Mouse (Mus musculus): Measurements from ENCODE around the gene Pdlim4.

DNA sequence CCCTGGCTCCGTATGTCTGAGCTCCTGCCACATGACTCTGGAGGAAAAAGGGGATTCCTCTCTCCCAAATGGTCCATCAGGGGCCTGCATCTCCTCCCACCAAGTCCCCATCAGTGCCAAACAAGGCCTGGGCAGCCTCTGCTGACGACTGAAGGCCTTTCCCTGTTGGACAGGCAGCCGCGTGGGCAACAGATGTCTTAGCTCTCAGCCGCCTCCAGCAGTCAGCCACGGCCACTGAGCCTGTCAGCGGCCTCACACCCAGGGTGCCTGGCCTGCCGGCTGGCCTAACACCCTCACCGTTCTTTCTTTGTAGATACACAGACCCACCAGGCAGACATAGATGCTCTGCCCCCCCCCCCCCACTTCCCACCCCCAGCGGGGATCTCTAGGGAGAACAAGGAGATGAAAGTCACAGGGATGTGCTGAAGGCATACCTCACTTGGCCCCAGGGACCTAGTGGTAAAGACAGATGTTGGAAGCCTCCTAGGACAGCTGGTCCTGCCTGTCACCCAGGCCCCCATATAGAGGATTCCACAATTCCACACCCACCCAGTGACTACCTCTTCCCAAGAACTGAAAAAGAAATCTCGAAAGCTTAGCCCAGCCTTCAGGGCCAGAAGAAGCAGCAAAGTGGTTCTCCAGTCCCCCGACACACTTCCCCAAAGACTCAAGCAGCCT lies 1.4 kb downstream of the Pdlim4 start:
- no peak for TF ChIP-seq GATA1 (IDR thresholded peaks at IDR 0.05; ENCODE audit: low read length)
- no peak for TF ChIP-seq TAL1 (IDR thresholded peaks at IDR 0.05; ENCODE audit: low read length)
